Mouse (Mus musculus) thymus, adult 2 months (tissue): ENCODE measurements around the gene Ninj2.

ENCODE experiments used
- CTCF ChIP-seq: fragments of 200-500 bp; IDR thresholded peaks from 2 replicates; pipeline ENCODE4 v1.5.1; 2012; ENCODE audit warnings: mild to moderate bottlenecking, control low read depth, low read length, moderate library complexity, borderline replicate concordance; ENCODE audit not compliant: control insufficient read depth, poor library complexity, insufficient read depth; ENCODE audit errors: extremely low read depth
- POLR2A ChIP-seq: fragments of 200-500 bp; IDR thresholded peaks from 2 replicates; pipeline ENCODE4 v1.6.1; 2012; ENCODE audit warnings: mild to moderate bottlenecking, low read length, control low read depth, moderate library complexity; ENCODE audit not compliant: control insufficient read depth, poor library complexity, insufficient read depth; ENCODE audit errors: extremely low read depth

DNA sequence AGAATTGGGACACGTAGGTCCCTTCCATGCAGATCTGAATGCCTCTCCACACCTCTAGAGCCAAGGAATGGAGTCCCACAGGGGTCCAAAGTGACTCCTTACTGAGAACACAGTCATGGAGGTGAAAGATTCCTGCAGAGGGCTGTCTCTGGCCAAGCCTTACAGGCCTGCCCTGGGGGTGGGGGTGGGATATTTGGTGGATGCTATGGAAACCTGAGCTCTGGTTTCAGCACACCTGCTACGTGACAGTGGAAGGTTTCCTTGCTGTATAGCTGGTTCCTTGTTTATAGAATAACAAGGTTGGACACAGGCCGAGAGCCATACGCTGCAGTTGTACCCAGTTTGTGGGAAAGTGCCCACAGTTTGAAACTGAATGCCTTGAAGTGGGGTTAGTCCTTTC is 87.3 kb downstream of the Ninj2 start:
- no peak for TF ChIP-seq CTCF
- no peak for TF ChIP-seq POLR2A
